Mouse (Mus musculus) erythroblast, embryonic 14.5 days (primary cell): ENCODE data around the gene Rasa4.
"Not testable (repeated sequence)": the region's sequence is repeated elsewhere in the genome, so short reads cannot be mapped to it uniquely, and the experiment has no call there.

Experiments used
- GATA1 ChIP-seq: IDR thresholded peaks from 2 replicates; pipeline ENCODE4 v1.6.1; 2012; ENCODE audit warnings: low read length, inconsistent platforms, mixed read lengths
- TAL1 ChIP-seq: IDR thresholded peaks from 3 replicates; pipeline ENCODE4 v1.6.1; 2012; ENCODE audit warnings: low read length, inconsistent platforms, mixed read lengths

DNA sequence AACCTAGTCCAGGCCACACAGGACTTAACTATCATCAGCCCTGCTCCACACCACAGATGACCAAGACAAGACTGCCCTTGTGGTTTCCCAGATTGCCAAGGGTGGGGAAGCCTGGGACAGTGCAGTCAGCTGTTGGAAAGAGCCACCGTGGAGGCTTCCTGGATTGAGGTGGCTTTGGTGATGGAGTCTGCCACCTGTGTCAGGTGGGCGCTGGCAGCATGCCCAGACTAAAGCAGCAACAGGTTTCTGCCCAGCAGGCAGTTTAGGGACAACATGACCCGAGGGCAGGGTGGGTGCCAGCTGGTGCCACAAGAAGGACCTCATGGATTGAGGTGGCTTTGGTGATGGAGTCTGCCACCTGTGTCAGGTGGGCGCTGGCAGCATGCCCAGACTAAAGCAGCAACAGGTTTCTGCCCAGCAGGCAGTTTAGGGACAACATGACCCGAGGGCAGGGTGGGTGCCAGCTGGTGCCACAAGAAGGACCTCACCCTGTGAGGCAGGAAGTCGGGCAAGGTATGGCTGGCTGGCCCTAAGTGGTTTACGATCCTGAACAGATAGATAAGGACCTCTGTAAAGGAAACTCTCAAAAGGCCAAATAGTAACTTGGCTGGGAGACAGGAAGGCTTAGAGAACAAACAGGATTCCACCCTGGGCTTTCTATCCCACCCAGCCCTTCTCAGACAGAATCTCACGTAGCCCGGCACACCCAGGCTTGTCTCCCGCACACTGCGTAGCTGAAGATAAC is 17.1 kb upstream of the Rasa4 start:
- not testable (repeated sequence) for TF ChIP-seq GATA1, TAL1
